Mouse (Mus musculus): ENCODE measurements at regions not wholly inside any gene's neighbourhood (a gene's known extent, or its start where the extent isn't known, plus 50 kb on each side); places are given as distances from the start of the nearest gene placed in this dataset.

- no peak for DNase-seq
Measured at GRCm38 (mm10) chr9:27557886-27558285, 161.3 kb downstream of the Spata19 start.

GRCm38 (mm10) chr9:27558286-27558685 lies 161.7 kb downstream of the Spata19 start:
- DNase-seq: no peak

GRCm38 (mm10) chr9:27568372-27569053 lies 171.9 kb downstream of the Spata19 start:
- DNase-seq: no peak

- no peak for DNase-seq
Measured at GRCm38 (mm10) chr9:27569054-27569387, 172.4 kb downstream of the Spata19 start.

- peak; percentile 6 for DNase-seq
Measured at GRCm38 (mm10) chr9:27617096-27617839, 173.3 kb upstream of the Opcml start.

GRCm38 (mm10) chr9:27634901-27635300 lies 155.7 kb upstream of the Opcml start:
- DNase-seq: no peak

GRCm38 (mm10) chr9:27640611-27641010 lies 150.0 kb upstream of the Opcml start:
- no peak for DNase-seq

GRCm38 (mm10) chr9:27643312-27643711 lies 147.3 kb upstream of the Opcml start:
- DNase-seq: no peak

GRCm38 (mm10) chr9:27643916-27644315 lies 146.7 kb upstream of the Opcml start:
- peak; percentile 28 for DNase-seq

GRCm38 (mm10) chr9:27645435-27645834 lies 145.1 kb upstream of the Opcml start:
- DNase-seq: no peak

GRCm38 (mm10) chr9:27646100-27646499 lies 144.5 kb upstream of the Opcml start:
- DNase-seq: no peak

- DNase-seq: peak; percentile 63
Measured at GRCm38 (mm10) chr9:27646956-27647355, 143.6 kb upstream of the Opcml start.

GRCm38 (mm10) chr9:27658001-27658400 lies 132.6 kb upstream of the Opcml start:
- no peak for DNase-seq

GRCm38 (mm10) chr9:27661431-27662300 lies 128.9 kb upstream of the Opcml start:
- DNase-seq: no peak

- DNase-seq: no peak
Measured at GRCm38 (mm10) chr9:27663230-27663629, 127.3 kb upstream of the Opcml start.

GRCm38 (mm10) chr9:27665659-27666058 lies 124.9 kb upstream of the Opcml start:
- DNase-seq: peak; percentile 38

GRCm38 (mm10) chr9:27670032-27670740 lies 120.4 kb upstream of the Opcml start:
- no peak for DNase-seq

- DNase-seq: no peak
Measured at GRCm38 (mm10) chr9:27685325-27685724, 105.2 kb upstream of the Opcml start.

- no peak for DNase-seq
Measured at GRCm38 (mm10) chr9:27691616-27692015, 99.0 kb upstream of the Opcml start.

GRCm38 (mm10) chr9:27692751-27693150 lies 97.8 kb upstream of the Opcml start:
- DNase-seq: no peak

- DNase-seq: peak; percentile 56
Measured at GRCm38 (mm10) chr9:27694805-27695593, 95.6 kb upstream of the Opcml start.

GRCm38 (mm10) chr9:27701559-27701958 lies 89.0 kb upstream of the Opcml start:
- no peak for DNase-seq
